Mouse (Mus musculus) cortical plate, adult 2 months (tissue): Measurements from ENCODE around the gene Dnajb2. TPM values are rescaled to one million over a fixed set of nuclear protein-coding genes. Genes with fewer than 3 reads are reported as not detected.

Experiments used
- H3K27ac ChIP-seq: fragments of 200-500 bp; 2 replicates; pipeline ENCODE4 v1.5.1; 2012; ENCODE audit warnings: low read length, control low read depth, inconsistent platforms; ENCODE audit not compliant: insufficient read depth
- H3K4me1 ChIP-seq: fragments of 200-500 bp; 2 replicates; pipeline ENCODE4 v1.6.1; 2011; ENCODE audit warnings: low read length; ENCODE audit not compliant: control insufficient read depth, insufficient read depth
- H3K4me3 ChIP-seq: fragments of 200-500 bp; 2 replicates; pipeline ENCODE4 v1.5.1; 2011; ENCODE audit warnings: mild to moderate bottlenecking, low read length, control low read depth; ENCODE audit not compliant: insufficient read depth
- CTCF ChIP-seq: fragments of 200-500 bp; IDR thresholded peaks from 2 replicates; pipeline ENCODE4 v1.5.1; 2011; ENCODE audit warnings: mild to moderate bottlenecking, control low read depth, low read length; ENCODE audit not compliant: insufficient read depth; ENCODE audit errors: extremely low read depth
- POLR2A ChIP-seq: fragments of 200-500 bp; IDR thresholded peaks from 2 replicates; pipeline ENCODE4 v1.6.1; 2011; ENCODE audit warnings: mild to moderate bottlenecking, low read length, control low read depth; ENCODE audit not compliant: insufficient read depth; ENCODE audit errors: extremely low read depth
- polyA plus RNA-seq: library from polyadenylated mRNA; depleted of rRNA; stranded (reverse); fragments of >200 nt; gene quantifications from 2 replicates; pipeline ENCODE4 v1.2.3, GENCODE M21; 2012

Dnajb2 gene
- polyA plus RNA-seq, 1 experiment = 115 TPM

- TF ChIP-seq POLR2A (0 out of 2 replicates have a peak, but pooled peaks have one; percentile 5), CTCF (no peak)
- Histone ChIP-seq H3K27ac (no peak overlapping the region), H3K4me1 (peaks cover 5% of the 10 kb centered on the region), H3K4me3 (peak overlapping the region; percentile 74)
Measured at GRCm38 (mm10) chr1:75216797-75217585, 19.2 kb upstream of the Dnajb2 start.

- peak overlapping the region; percentile 74 for H3K4me3 ChIP-seq
- peaks cover 5% of the 10 kb centered on the region for H3K4me1 ChIP-seq
- peak overlapping the region; percentile 86; the same call in 1 of the 2 replicates for H3K27ac ChIP-seq
- TF ChIP-seq POLR2A = no peak
- no peak for TF ChIP-seq CTCF
Measured at GRCm38 (mm10) chr1:75217893-75218226, 18.3 kb upstream of the Dnajb2 start.

- Histone ChIP-seq H3K27ac (peak overlapping the region; percentile 86), H3K4me1 (peaks cover 5% of the 10 kb centered on the region), H3K4me3 (peak overlapping the region; percentile 74)
- no peak for TF ChIP-seq CTCF
Measured at GRCm38 (mm10) chr1:75218227-75219001, 17.8 kb upstream of the Dnajb2 start.

- H3K4me1 ChIP-seq = peaks cover 5% of the 10 kb centered on the region
- H3K27ac ChIP-seq = peak overlapping the region; percentile 86
- TF ChIP-seq CTCF (no peak), POLR2A (peak; percentile 100)
- peak overlapping the region; percentile 74 for H3K4me3 ChIP-seq
Measured at GRCm38 (mm10) chr1:75219078-75219477, 17.1 kb upstream of the Dnajb2 start.

- peak within 1 kb of the TSS; percentile 74 for H3K4me3 ChIP-seq
- peaks cover 5% of the 10 kb centered on the region for H3K4me1 ChIP-seq
- TF ChIP-seq POLR2A (no peak), CTCF (no peak)
- H3K27ac ChIP-seq = peak within 1 kb of the TSS; percentile 86
Measured at GRCm38 (mm10) chr1:75219531-75219930, 16.7 kb upstream of the Dnajb2 start, which contains the start of gene Tuba4a. Gene Tuba4a, minus strand, starts transcription at chr1:75219865.

GRCm38 (mm10) chr1:75221538-75221937 is 14.7 kb upstream of the Dnajb2 start:
- H3K4me1 ChIP-seq = 0 out of 2 replicates have a peak, but pooled peaks cover 1% of the 10 kb centered on the region
- TF ChIP-seq CTCF (no peak), POLR2A (no peak)
- no peak overlapping the region for H3K27ac ChIP-seq
- no peak overlapping the region for H3K4me3 ChIP-seq

- H3K4me3 ChIP-seq = no peak overlapping the region
- TF ChIP-seq CTCF (no peak), POLR2A (no peak)
- H3K27ac ChIP-seq = no peak overlapping the region
- no peaks in the 10 kb centered on the region for H3K4me1 ChIP-seq
Measured at GRCm38 (mm10) chr1:75222926-75223325, 13.3 kb upstream of the Dnajb2 start.

GRCm38 (mm10) chr1:75223532-75223931 is 12.7 kb upstream of the Dnajb2 start:
- no peak overlapping the region for H3K4me3 ChIP-seq
- no peaks in the 10 kb centered on the region for H3K4me1 ChIP-seq
- no peak for TF ChIP-seq CTCF
- no peak for TF ChIP-seq POLR2A
- H3K27ac ChIP-seq = no peak overlapping the region

GRCm38 (mm10) chr1:75225473-75225872 is 10.7 kb upstream of the Dnajb2 start:
- no peak for TF ChIP-seq POLR2A
- Histone ChIP-seq H3K4me1 (no peaks in the 10 kb centered on the region), H3K27ac (no peak overlapping the region), H3K4me3 (no peak overlapping the region)

GRCm38 (mm10) chr1:75226138-75226537 is 10.1 kb upstream of the Dnajb2 start:
- no peak overlapping the region for H3K4me3 ChIP-seq

More at GRCm38 (mm10) chr1:75226138-75226537, 10.1 kb upstream of the Dnajb2 start:
- TF ChIP-seq POLR2A (no peak), CTCF (no peak)
- Histone ChIP-seq H3K27ac (no peak overlapping the region), H3K4me1 (no peaks in the 10 kb centered on the region)
